ENCODE assay signal across 10 mouse cellular contexts in genomic region chr7:133101070-133101469, GRCm38 (mm10). TPM values are rescaled to one million over a fixed set of nuclear protein-coding genes. Genes with fewer than 3 reads are reported as not detected.
"Had no signal": no experiment of that assay in that cellular context is flagged by ENCODE, and none has a peak within 500 bp of the region (broad histone marks: within the 10 kb centered on the region; RNA-seq: fewer than 3 reads in every experiment).

No protein-coding gene starts in this region.

- H3K27me3 ChIP-seq: limb, embryonic 13.5 days; midbrain, embryonic 12.5 days had no signal

- H3K4me3 ChIP-seq: limb, embryonic 13.5 days; midbrain, embryonic 12.5 days had no signal

- H3K4me2 ChIP-seq: limb, embryonic 13.5 days; midbrain, embryonic 12.5 days had no signal

- H3K36me3 ChIP-seq: midbrain, embryonic 12.5 days had no signal

- ATAC-seq: midbrain, embryonic 16.5 days had no signal

- DNase-seq: kidney, postnatal 14 days; left cerebral cortex, postnatal 4 days; lung, adult 18-20 months; thymus, adult 2 months; thymus, postnatal 25 days had no signal

- H3K27ac ChIP-seq: limb, embryonic 13.5 days; liver, embryonic 14.5 days; midbrain, embryonic 12.5 days had no signal

- H3K9me3 ChIP-seq: limb, embryonic 13.5 days; midbrain, embryonic 12.5 days had no signal

- H3K9ac ChIP-seq: limb, embryonic 13.5 days; liver, embryonic 14.5 days; midbrain, embryonic 12.5 days had no signal

RNA-seq across cellular contexts. Expression of gene Fgfr2, which starts 22.1 kb away (rescaled TPM):
- total RNA-seq: megakaryocyte-erythroid progenitor cell, adult 5-6 weeks had no signal
